Mouse (Mus musculus) Patski (cell line): ENCODE data around the gene Gtf2ird2. TPM values are rescaled to one million over a fixed set of nuclear protein-coding genes. Genes with fewer than 3 reads are reported as not detected.

Experiments used
- ATAC-seq: fragments of 100-300 bp; one replicate; pipeline ENCODE4 v1.8.0; 2021
- CTCF ChIA-PET: fragments of 350-600 bp; sonication (Branson Sonifier 250); formaldehyde crosslinking; loops from one replicate; lab custom pipeline; 2022; ENCODE audit warnings: inconsistent platforms; lab: Charles Lee
- POLR2A ChIA-PET: fragments of 350-600 bp; sonication (Branson Sonifier 250); formaldehyde crosslinking; loops from one replicate; lab custom pipeline; 2022; ENCODE audit warnings: antibody characterized with exemption, inconsistent platforms; lab: Charles Lee
- DNase-seq: peaks from one replicate; pipeline ENCODE4 v3.0.0-alpha.2; 2011; ENCODE audit warnings: low read depth, low spot score
- H3K27me3 ChIP-seq: fragments of 371-371 bp; one replicate; pipeline ENCODE4 v1.5.1; 2021
- CTCF ChIP-seq: fragments of 100-300 bp; IDR thresholded peaks from one replicate; pipeline ENCODE4 v1.5.1; 2021
- in situ Hi-C: fragments of 300-500 bp; cut with MboI; formaldehyde crosslinking; loops from 3 replicates; pipeline ENCODE4 v1.11.1; 2018; ENCODE audit warnings: low pct_unique_long_range_greater_than_20kb, mixed read lengths
- polyA plus RNA-seq: library from polyadenylated mRNA; unstranded; gene quantifications from one replicate; pipeline ENCODE4 v1.2.3, GENCODE M21; 2021

The Gtf2ird2 gene
- polyA plus RNA-seq, 1 experiment from 2014 or later, result 11.1 TPM

DNA sequence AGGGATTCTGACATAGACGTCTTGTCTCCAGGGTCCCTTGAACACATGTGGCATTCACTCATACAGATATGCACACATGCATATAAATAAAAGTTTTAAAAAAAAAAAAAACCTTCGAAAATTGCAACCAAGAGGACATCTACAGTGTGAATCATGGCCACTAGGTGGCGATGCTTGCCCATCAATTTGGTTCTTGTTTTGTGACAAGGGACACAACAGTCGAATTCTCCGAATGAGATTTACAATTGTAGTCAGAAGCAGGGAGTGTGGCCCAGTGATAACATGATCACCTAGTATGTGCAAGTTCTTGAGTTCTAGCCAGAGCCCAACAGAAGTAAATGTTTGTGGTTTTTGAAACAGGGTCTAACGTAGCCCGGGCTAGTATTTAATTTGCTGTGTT lies 3.9 kb upstream of the Gtf2ird2 start:
- DNase-seq (no peak), ATAC-seq (no peak)
- in situ Hi-C loops, result loop anchor here (5.0 kb wide), 2 partner anchors 162 to 302 kb away; no protein-coding TSS in a partner anchor
- ChIA-PET POLR2A (interaction anchor here (0.7 kb wide), 1 partner anchor 75 kb away, joined by 5 read pairs; no protein-coding TSS in a partner anchor), CTCF (interaction anchor here (1.0 kb wide), 1 partner anchor 167 kb away, joined by 3 read pairs; no protein-coding TSS in a partner anchor)
- H3K27me3 ChIP-seq, result no peaks in the 10 kb centered on the region
- TF ChIP-seq CTCF, result peak; percentile 92

DNA sequence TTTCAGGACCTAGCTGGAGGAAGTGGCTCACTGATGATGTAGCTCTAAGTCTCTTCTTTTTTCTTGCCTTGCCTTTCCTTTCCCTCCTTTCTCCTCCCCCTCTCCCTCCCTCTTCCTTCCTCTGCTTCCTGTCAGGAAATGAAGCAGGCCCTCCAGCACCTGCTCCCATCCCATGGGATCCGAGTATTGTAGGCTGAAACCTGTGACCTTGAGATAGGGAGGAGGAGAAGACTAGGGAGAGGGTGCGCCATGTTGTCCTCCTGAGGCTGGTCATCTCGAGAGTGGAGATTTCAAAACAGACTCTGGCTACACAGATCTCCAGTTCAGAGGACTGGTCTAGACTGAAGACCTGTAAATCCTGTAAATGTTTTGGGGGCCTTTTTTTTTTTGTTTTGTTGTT lies 1.6 kb upstream of the Gtf2ird2 start:
- ChIA-PET POLR2A (interaction anchor here (0.6 kb wide), 1 partner anchor 196 kb away, joined by 7 read pairs; no protein-coding TSS in a partner anchor), CTCF (interaction anchor here (0.7 kb wide), 1 partner anchor 24 kb away, joined by 3 read pairs; no protein-coding TSS in a partner anchor)
- no peaks in the 10 kb centered on the region for H3K27me3 ChIP-seq
- no peak for ATAC-seq
- DNase-seq, result no peak
- TF ChIP-seq CTCF, result no peak
- in situ Hi-C loops, result loop anchor here (5.0 kb wide), 2 partner anchors 160 to 300 kb away; no protein-coding TSS in a partner anchor

GRCm38 (mm10) chr5:134182735-134183134 lies 1.1 kb upstream of the Gtf2ird2 start:
- ChIA-PET POLR2A (interaction anchor here (0.6 to 0.8 kb wide), 2 partner anchors 188 to 195 kb away, joined by 4 to 7 read pairs; no protein-coding TSS in a partner anchor), CTCF (interaction anchor here (0.7 kb wide), 1 partner anchor 25 kb away, joined by 3 read pairs; no protein-coding TSS in a partner anchor)
- DNase-seq, result no peak
- no peaks in the 10 kb centered on the region for H3K27me3 ChIP-seq
- TF ChIP-seq CTCF, result no peak
- ATAC-seq, result no peak
- in situ Hi-C loops, result loop anchor here (5.0 kb wide), 2 partner anchors 160 to 300 kb away; no protein-coding TSS in a partner anchor

GRCm38 (mm10) chr5:134183162-134183561 lies 657 bp upstream of the Gtf2ird2 start:
- in situ Hi-C loops, result loop anchor here (5.0 kb wide), 2 partner anchors 159 to 299 kb away; no protein-coding TSS in a partner anchor
- ATAC-seq (no peak), DNase-seq (no peak)
- no peaks in the 10 kb centered on the region for H3K27me3 ChIP-seq
- POLR2A ChIA-PET, result interaction anchor here (0.7 to 0.8 kb wide), 2 partner anchors 187 to 492 kb away, joined by 4 to 10 read pairs; no protein-coding TSS in a partner anchor
- CTCF ChIA-PET, result interaction anchor here (0.7 kb wide), 1 partner anchor 25 kb away, joined by 3 read pairs; no protein-coding TSS in a partner anchor
- no peak for TF ChIP-seq CTCF

- no peak for TF ChIP-seq CTCF
- in situ Hi-C loops, result no loop called here
- H3K27me3 ChIP-seq, result no peaks in the 10 kb centered on the region
- ATAC-seq, result no peak
- ChIA-PET POLR2A (interaction anchor here (0.8 kb wide), 1 partner anchor 16 kb away, joined by 3 read pairs; no protein-coding TSS in a partner anchor), CTCF (interaction anchor here (1.0 to 3.2 kb wide), 6 partner anchors 10 to 140 kb away, joined by 3 to 15 read pairs (median 5); no protein-coding TSS in a partner anchor)
- DNase-seq, result no peak
These were observed 2.2 kb downstream of the Gtf2ird2 start for GRCm38 (mm10) chr5:134186059-134186458.

DNA sequence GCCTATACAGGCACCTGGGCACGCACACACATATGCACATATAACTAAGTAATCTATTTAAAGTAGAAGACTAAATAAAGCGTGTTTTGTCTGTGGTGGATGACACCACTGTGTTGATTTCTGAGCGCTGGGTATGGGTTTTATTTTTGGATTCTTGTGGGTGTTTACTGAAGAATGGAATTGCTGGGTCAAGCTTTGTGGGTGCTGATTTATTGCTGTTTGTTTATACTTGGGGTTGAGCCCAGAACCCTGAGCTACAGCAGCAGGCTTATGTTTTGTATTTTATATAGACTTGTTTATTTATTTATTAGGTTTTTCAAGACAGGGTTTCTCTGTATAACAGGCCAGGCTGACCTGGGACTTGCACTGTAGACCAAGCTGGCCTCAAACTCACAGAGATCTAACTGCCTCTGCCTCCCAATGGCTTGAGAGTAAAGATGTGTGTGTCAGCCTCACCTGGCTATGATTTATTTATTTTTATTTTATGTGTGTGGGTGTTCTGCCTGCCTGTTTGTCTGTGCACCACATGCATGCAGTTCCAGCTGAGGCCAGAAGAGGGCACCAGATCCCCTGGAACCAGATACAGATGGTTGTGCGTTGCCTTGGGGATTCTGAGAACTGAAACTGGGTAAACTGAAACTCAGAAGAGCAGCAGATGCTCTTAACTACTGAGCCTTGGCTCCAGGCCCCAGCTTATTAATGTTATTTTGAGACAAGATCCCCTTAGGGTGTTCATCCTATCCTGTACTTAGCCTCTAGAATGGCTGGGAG lies 3.3 kb downstream of the Gtf2ird2 start:
- no peaks in the 10 kb centered on the region for H3K27me3 ChIP-seq
- peak; percentile 96 for TF ChIP-seq CTCF
- DNase-seq (no peak), ATAC-seq (no peak)
- ChIA-PET CTCF (interaction anchor here (1.0 to 3.2 kb wide), 8 partner anchors 9 to 139 kb away, joined by 3 to 15 read pairs (median 4); no protein-coding TSS in a partner anchor), POLR2A (interaction anchor here (0.8 kb wide), 1 partner anchor 15 kb away, joined by 3 read pairs; no protein-coding TSS in a partner anchor)
- in situ Hi-C loops, result no loop called here

DNA sequence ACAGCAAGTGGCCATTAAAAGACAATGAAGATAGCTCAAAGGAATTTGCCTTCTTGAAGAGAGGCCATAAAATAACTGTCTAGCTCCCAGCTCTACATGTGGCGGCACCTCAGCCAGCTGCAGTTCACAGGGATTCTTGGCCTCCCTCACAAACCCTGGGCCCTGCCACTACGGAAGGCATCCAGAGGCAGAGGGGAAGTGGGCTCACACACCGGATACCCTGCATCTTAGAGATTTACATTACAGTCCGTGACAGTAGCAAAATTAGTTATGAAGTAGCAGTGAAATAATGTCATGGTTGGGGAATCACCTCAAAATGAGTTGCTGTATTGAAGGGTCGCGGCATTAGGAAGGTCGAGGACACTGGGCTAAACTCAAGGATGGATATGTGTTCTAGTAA lies 4.8 kb downstream of the Gtf2ird2 start:
- TF ChIP-seq CTCF, result no peak
- H3K27me3 ChIP-seq, result no peaks in the 10 kb centered on the region
- in situ Hi-C loops, result no loop called here
- ATAC-seq, result no peak
- ChIA-PET CTCF (interaction anchor here (0.7 to 3.2 kb wide), 2 partner anchors 10 to 158 kb away, joined by 3 to 15 read pairs; no protein-coding TSS in a partner anchor), POLR2A (interaction anchor here (0.6 to 0.9 kb wide), 3 partner anchors 25 to 129 kb away, joined by 3 to 10 read pairs (median 8); no protein-coding TSS in a partner anchor)
- no peak for DNase-seq

- ChIA-PET CTCF (no interaction called here), POLR2A (no interaction called here)
- in situ Hi-C loops, result no loop called here
- no peak for DNase-seq
- no peak for ATAC-seq
- TF ChIP-seq CTCF, result no peak
- H3K27me3 ChIP-seq, result no peaks in the 10 kb centered on the region
These were observed 9.8 kb downstream of the Gtf2ird2 start for GRCm38 (mm10) chr5:134193664-134194063.

- no peak for ATAC-seq
- no peak for TF ChIP-seq CTCF
- in situ Hi-C loops, result loop anchor here (10.0 kb wide), 1 partner anchor 258 kb away; no protein-coding TSS in a partner anchor
- DNase-seq, result no peak
- H3K27me3 ChIP-seq, result no peaks in the 10 kb centered on the region
- ChIA-PET CTCF (no interaction called here), POLR2A (no interaction called here)
These were observed 22.9 kb downstream of the Gtf2ird2 start for GRCm38 (mm10) chr5:134206721-134207120.

- ChIA-PET POLR2A (no interaction called here), CTCF (interaction anchor here (1.8 kb wide), 1 partner anchor 23 kb away, joined by 8 read pairs; no protein-coding TSS in a partner anchor)
- TF ChIP-seq CTCF, result no peak
- DNase-seq (no peak), ATAC-seq (no peak)
- no peaks in the 10 kb centered on the region for H3K27me3 ChIP-seq
- in situ Hi-C loops, result loop anchor here (10.0 kb wide), 1 partner anchor 255 kb away; no protein-coding TSS in a partner anchor
These were observed 26.2 kb downstream of the Gtf2ird2 start for GRCm38 (mm10) chr5:134209931-134210554.
